In the genomic region with DNA sequence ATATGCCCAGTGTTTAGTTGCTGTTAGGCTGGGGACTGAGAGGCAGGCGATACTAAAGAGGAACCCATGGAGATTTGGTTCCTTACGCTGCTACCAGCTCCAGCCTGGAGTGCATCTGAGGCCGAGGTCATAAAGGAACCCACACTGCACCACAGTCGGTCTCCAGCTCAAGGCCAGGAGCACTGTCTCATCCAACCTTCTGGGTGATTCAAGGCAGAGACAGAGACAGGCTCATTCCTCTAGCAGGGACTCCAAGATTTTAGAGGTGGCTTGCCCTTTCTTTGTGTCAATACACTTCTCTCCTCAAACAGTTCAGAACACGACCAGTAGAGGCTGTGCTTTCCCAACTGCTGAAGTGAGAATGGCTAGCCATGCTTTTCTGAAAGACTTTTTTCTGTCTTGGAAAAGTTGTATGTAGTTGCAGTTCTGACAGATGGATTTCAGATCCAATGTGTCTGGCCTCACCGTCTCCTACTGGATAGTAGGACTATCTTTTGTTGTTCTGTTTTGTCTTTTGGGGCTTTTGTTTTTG, we compare ENCODE assay signal across 17 mouse cellular contexts. TPM values are rescaled to one million over a fixed set of nuclear protein-coding genes. Genes with fewer than 3 reads are reported as not detected.
DNase-seq lines count a peak whose midpoint lies in the region; ATAC-seq and TF ChIP-seq lines count a peak whose summit lies in the region.
"Had no signal": no experiment of that assay in that cellular context is flagged by ENCODE, and none has a peak within 500 bp of the region (broad histone marks: within the 10 kb centered on the region; RNA-seq: fewer than 3 reads in every experiment).

No protein-coding gene starts in this region.

- CTCF ChIA-PET in Patski (lab: Charles Lee) = interaction anchor here (1.9 kb wide), 1 partner anchor 19 kb away, joined by 7 read pairs; no protein-coding TSS in a partner anchor

- no peak overlapping the region for H3K4me3 ChIP-seq in hindbrain, postnatal 0 days (ENCODE audit: low read length)
- H3K4me3 ChIP-seq in hindbrain, embryonic 10.5 days = no peak overlapping the region
- H3K4me3 ChIP-seq: heart, embryonic 12.5 days; hindbrain, embryonic 12.5 days; liver, embryonic 15.5 days; myocyte had no signal

- no peaks in the 10 kb centered on the region for H3K27me3 ChIP-seq in hindbrain, postnatal 0 days (ENCODE audit: insufficient read depth, low read length)
- H3K27me3 ChIP-seq in hindbrain, embryonic 10.5 days (ENCODE audit: insufficient read depth, poor library complexity, severe bottlenecking) = no peaks in the 10 kb centered on the region; the same call in 1 of the 2 replicates
- H3K27me3 ChIP-seq in Patski = no peaks in the 10 kb centered on the region
- H3K27me3 ChIP-seq: heart, embryonic 12.5 days; hindbrain, embryonic 12.5 days; liver, embryonic 15.5 days had no signal

- no peaks in the 10 kb centered on the region for H3K4me1 ChIP-seq in hindbrain, postnatal 0 days (ENCODE audit: insufficient read depth, low read length)
- H3K4me1 ChIP-seq in hindbrain, embryonic 10.5 days (replicated peaks) = no peaks in the 10 kb centered on the region
- H3K4me1 ChIP-seq: hindbrain, embryonic 12.5 days; liver, embryonic 15.5 days had no signal

- H3K27ac ChIP-seq in hindbrain, postnatal 0 days = no peak overlapping the region
- no peak overlapping the region for H3K27ac ChIP-seq in hindbrain, embryonic 10.5 days
- H3K27ac ChIP-seq: hindbrain, embryonic 12.5 days; liver, embryonic 15.5 days had no signal

- DNase-seq in hindbrain, postnatal 0 days (ENCODE audit: low spot score) = peak; percentile 16
- no peak for DNase-seq in hindbrain, embryonic 10.5 days (ENCODE audit: low spot score)
- peak; percentile 13 for DNase-seq in retina, embryonic 14.5 days (ENCODE audit: low spot score)
- DNase-seq in retina, postnatal 1 day = no peak
- no peak for DNase-seq in Patski (ENCODE audit: low read depth, low spot score)
- DNase-seq in thymus, postnatal 25 days = no peak
- DNase-seq in layer of hippocampus, adult 9-11 months = no peak
- DNase-seq: cerebellum, adult 8-10 months; embryo, embryonic 11 days had no signal

- POLR2A ChIA-PET in Patski (lab: Charles Lee) = interaction anchor here (2.4 kb wide), 1 partner anchor 17 kb away, joined by 8 read pairs; a partner anchor contains a TSS

- 70% methylated on average over 6 of the region's 6 CpGs for WGBS in hindbrain, postnatal 0 days
- 76% methylated on average over 6 of the region's 6 CpGs for WGBS in hindbrain, embryonic 10.5 days

- H3K36me3 ChIP-seq in hindbrain, postnatal 0 days (ENCODE audit: insufficient read depth, low read length) = no peaks in the 10 kb centered on the region
- H3K36me3 ChIP-seq in hindbrain, embryonic 10.5 days = no peaks in the 10 kb centered on the region
- H3K36me3 ChIP-seq: heart, embryonic 12.5 days; hindbrain, embryonic 12.5 days; liver, embryonic 15.5 days had no signal

- peaks cover 6% of the 10 kb centered on the region; the same call in 1 of the 2 replicates for H3K9me3 ChIP-seq in hindbrain, postnatal 0 days (ENCODE audit: low read length)
- H3K9me3 ChIP-seq in hindbrain, embryonic 10.5 days = peaks cover 6% of the 10 kb centered on the region; the same call in 1 of the 2 replicates
- H3K9me3 ChIP-seq: liver, embryonic 15.5 days had no signal

- ATAC-seq in hindbrain, postnatal 0 days = no peak
- no peak for ATAC-seq in Patski
- 0 out of 2 replicates have a peak, but pooled peaks have one; percentile 21 for ATAC-seq in megakaryocyte, adult 5-6 weeks (ENCODE audit: poor library complexity, severe bottlenecking)

- TF ChIP-seq CTCF in hindbrain, postnatal 0 days (IDR thresholded peaks at IDR 0.05; ENCODE audit: low read depth) = peak; percentile 60
- peak; percentile 40 for TF ChIP-seq CTCF in Patski (IDR thresholded peaks at IDR 0.05)

- in situ Hi-C loops in Patski (cut with MboI; ENCODE audit: low pct_unique_long_range_greater_than_20kb) = no loop called here

- H3K9ac ChIP-seq in hindbrain, postnatal 0 days (replicated peaks; ENCODE audit: low read length) = no peak overlapping the region
- H3K9ac ChIP-seq: heart, embryonic 12.5 days; hindbrain, embryonic 12.5 days; liver, embryonic 15.5 days had no signal

- H3K4me2 ChIP-seq in hindbrain, postnatal 0 days (ENCODE audit: low read depth, low read length) = no peak overlapping the region
- H3K4me2 ChIP-seq: heart, embryonic 12.5 days; hindbrain, embryonic 12.5 days; liver, embryonic 15.5 days had no signal

RNA-seq across cellular contexts. Expression of a gene that starts 17.3 kb away (rescaled TPM):
- 38.5 and 40.9 TPM in 2 replicates for total RNA-seq in hindbrain, postnatal 0 days (2014; rRNA removed)
- polyA plus RNA-seq in hindbrain, postnatal 0 days (2015; fragmentation: Nextera tagmentation; extraction: Ambion mirVana) = 46.6 and 47.4 TPM in 2 replicates
- 39.1 and 50.5 TPM in 2 replicates for polyA plus RNA-seq in hindbrain, embryonic 10.5 days (2016; fragmentation: Nextera tagmentation; extraction: Ambion mirVana)
- polyA plus RNA-seq in Patski (2021) = 5.4 TPM
- total RNA-seq in megakaryocyte, adult 5-6 weeks (2015) = not detected in 2 replicates
- total RNA-seq in megakaryocyte, adult 5-6 weeks (2017) = 0.07 TPM in 1 of 2 replicates, not detected in the other

RNA-seq across cellular contexts. Expression of a gene that starts 29.5 kb away (rescaled TPM):
- total RNA-seq in hindbrain, postnatal 0 days (2014; rRNA removed) = 27.6 and 44.9 TPM in 2 replicates
- 7.3 and 7.4 TPM in 2 replicates for polyA plus RNA-seq in hindbrain, postnatal 0 days (2015; fragmentation: Nextera tagmentation; extraction: Ambion mirVana)
- polyA plus RNA-seq in hindbrain, embryonic 10.5 days (2016; fragmentation: Nextera tagmentation; extraction: Ambion mirVana) = 6.4 and 6.9 TPM in 2 replicates
- polyA plus RNA-seq in Patski (2021) = 20.0 TPM
- total RNA-seq in megakaryocyte, adult 5-6 weeks (2015) = 52.7 and 55.5 TPM in 2 replicates
- 45.4 and 57.0 TPM in 2 replicates for total RNA-seq in megakaryocyte, adult 5-6 weeks (2017)

RNA-seq across cellular contexts. Expression of a gene that starts 40.0 kb away (rescaled TPM):
- not detected in 2 replicates for total RNA-seq in hindbrain, postnatal 0 days (2014; rRNA removed)
- polyA plus RNA-seq in hindbrain, postnatal 0 days (2015; fragmentation: Nextera tagmentation; extraction: Ambion mirVana) = not detected in 2 replicates
- polyA plus RNA-seq in hindbrain, embryonic 10.5 days (2016; fragmentation: Nextera tagmentation; extraction: Ambion mirVana) = not detected in 2 replicates
- polyA plus RNA-seq in Patski (2021) = not detected
- not detected in 2 replicates for total RNA-seq in megakaryocyte, adult 5-6 weeks (2015)
- not detected in 2 replicates for total RNA-seq in megakaryocyte, adult 5-6 weeks (2017)
- total RNA-seq: layer of hippocampus, adult 18-20 months; left cerebral cortex, postnatal 25 days had no signal
- polyA plus RNA-seq: heart, embryonic 12.5 days; hindbrain, embryonic 12.5 days; liver, embryonic 15.5 days; myocyte; stomach, embryonic 14.5 days had no signal

Comparison
In these comparisons a context has a peak if more than half of its experiments do, and no peak if none do; other contexts are left out.
1. DNase-seq: peak in hindbrain, postnatal 0 days (single experiment) and retina, embryonic 14.5 days (single experiment); none in hindbrain, embryonic 10.5 days (single experiment), retina, postnatal 1 day (single experiment), Patski (single experiment), thymus, postnatal 25 days (single experiment) and layer of hippocampus, adult 9-11 months (single experiment).